Mouse (Mus musculus): Measurements from ENCODE around the gene Vstm2l.

The Vstm2l gene

GRCm38 (mm10) chr2:157932655-157933054 lies 18.2 kb downstream of the Vstm2l start:
- no peak for DNase-seq (ENCODE audit: low spot score)

- no peak for DNase-seq (ENCODE audit: low spot score)
These were observed 21.2 kb downstream of the Vstm2l start for GRCm38 (mm10) chr2:157935444-157936171.

GRCm38 (mm10) chr2:157936676-157937075 lies 22.2 kb downstream of the Vstm2l start:
- DNase-seq (ENCODE audit: low spot score): no peak

- DNase-seq (ENCODE audit: low spot score): no peak
These were observed 26.2 kb downstream of the Vstm2l start for GRCm38 (mm10) chr2:157940586-157941185.

GRCm38 (mm10) chr2:157943514-157944155 lies 29.2 kb downstream of the Vstm2l start:
- DNase-seq (ENCODE audit: low spot score): peak; percentile 72

GRCm38 (mm10) chr2:157944156-157944893 lies 29.9 kb downstream of the Vstm2l start:
- no peak for DNase-seq (ENCODE audit: low spot score)

- no peak for DNase-seq (ENCODE audit: low spot score)
These were observed 39.5 kb downstream of the Vstm2l start for GRCm38 (mm10) chr2:157953978-157954377.

GRCm38 (mm10) chr2:157957707-157958108 lies 43.3 kb downstream of the Vstm2l start:
- no peak for DNase-seq (ENCODE audit: low spot score)

GRCm38 (mm10) chr2:157967856-157968255 lies 53.4 kb downstream of the Vstm2l start:
- DNase-seq (ENCODE audit: low spot score): no peak

- no peak for DNase-seq (ENCODE audit: low spot score)
These were observed 55.7 kb downstream of the Vstm2l start for GRCm38 (mm10) chr2:157970124-157970523.

- DNase-seq (ENCODE audit: low spot score): peak; percentile 14
These were observed 56.2 kb downstream of the Vstm2l start for GRCm38 (mm10) chr2:157970669-157971068.

GRCm38 (mm10) chr2:157974604-157975501 lies 60.4 kb downstream of the Vstm2l start:
- no peak for DNase-seq (ENCODE audit: low spot score)

GRCm38 (mm10) chr2:157975595-157975994 lies 61.1 kb downstream of the Vstm2l start:
- no peak for DNase-seq (ENCODE audit: low spot score)

GRCm38 (mm10) chr2:157979241-157979640 lies 64.8 kb downstream of the Vstm2l start:
- no peak for DNase-seq (ENCODE audit: low spot score)

- DNase-seq (ENCODE audit: low spot score): peak; percentile 48
These were observed 68.3 kb downstream of the Vstm2l start for GRCm38 (mm10) chr2:157982727-157983126.

- DNase-seq (ENCODE audit: low spot score): no peak
These were observed 68.8 kb downstream of the Vstm2l start for GRCm38 (mm10) chr2:157983276-157983675.

GRCm38 (mm10) chr2:157985611-157986010 lies 71.2 kb downstream of the Vstm2l start:
- DNase-seq (ENCODE audit: low spot score): no peak

GRCm38 (mm10) chr2:157986235-157986634 lies 71.8 kb downstream of the Vstm2l start:
- no peak for DNase-seq (ENCODE audit: low spot score)

- DNase-seq (ENCODE audit: low spot score): no peak
These were observed 74.2 kb downstream of the Vstm2l start for GRCm38 (mm10) chr2:157988416-157989190.

- no peak for DNase-seq (ENCODE audit: low spot score)
These were observed 75.5 kb downstream of the Vstm2l start for GRCm38 (mm10) chr2:157989946-157990345.

GRCm38 (mm10) chr2:157991026-157991425 lies 76.6 kb downstream of the Vstm2l start:
- DNase-seq (ENCODE audit: low spot score): no peak

Data from lung, postnatal 25 days (tissue).